ENCODE assay signal across 8 mouse cellular contexts in genomic region chr9:64936508-64936907, GRCm38 (mm10). TPM values are rescaled to one million over a fixed set of nuclear protein-coding genes. Genes with fewer than 3 reads are reported as not detected.
DNase-seq lines count a peak whose midpoint lies in the region; ATAC-seq lines count a peak whose summit lies in the region.

No protein-coding gene starts in this region.

- peak; percentile 55 to 69; a peak in 3 of 4 replicates for ATAC-seq in hematopoietic stem cell, adult 5-6 weeks (replicated peaks in 1 of 2; ENCODE audit: insufficient read depth in 1 of 2, low FRiP score in 2 of 2, low TSS enrichment in 1 of 2, low read depth in 1 of 2, poor library complexity in 2 of 2, severe bottlenecking in 2 of 2)
- ATAC-seq in neutrophil, adult 5-6 weeks (ENCODE audit: extremely low read depth, insufficient number of reproducible peaks, low FRiP score, poor library complexity, severe bottlenecking) = peak; percentile 45
- no peak for ATAC-seq in activated CD4-positive, CD25-positive, alpha-beta regulatory T cell, adult 4 months

- peak; percentile 45 for DNase-seq in left cerebral cortex, adult 11 months (ENCODE audit: low spot score)
- DNase-seq in left cerebral cortex, adult 8-10 months (ENCODE audit: low spot score in 2 of 2) = no peak
- DNase-seq in Muller cell, postnatal 12 days (ENCODE audit: inconsistent ontology term) = peak; percentile 54
- DNase-seq in cerebellum, postnatal 25 days = peak; percentile 39 to 70
- peak; percentile 68 for DNase-seq in liver

RNA-seq across cellular contexts. Expression of gene Slc24a1, which starts 14.9 kb away (rescaled TPM):
- under 1 TPM; 0.23 to 0.58 (median 0.28) TPM for total RNA-seq in left cerebral cortex, adult 8-10 months (2022)
- not detected in 2 replicates for total RNA-seq in hematopoietic stem cell, adult 5-6 weeks (2017)
- 0.37 and 0.47 TPM in 2 replicates for total RNA-seq in neutrophil, adult 5-6 weeks (2017)
- polyA plus RNA-seq in activated CD4-positive, CD25-positive, alpha-beta regulatory T cell, adult 4 months (2017; shearing (Covaris generic)) = under 1 TPM; 0.14 to 0.15 TPM

RNA-seq across cellular contexts. Expression of gene Ints14, which starts 24.2 kb away (rescaled TPM):
- 10 to 100 TPM; 17.7 to 20.8 (median 18.8) TPM for total RNA-seq in left cerebral cortex, adult 8-10 months (2022)
- total RNA-seq in hematopoietic stem cell, adult 5-6 weeks (2017) = 28.8 and 39.5 TPM in 2 replicates
- total RNA-seq in neutrophil, adult 5-6 weeks (2017) = 16.7 and 18.0 TPM in 2 replicates
- polyA plus RNA-seq in activated CD4-positive, CD25-positive, alpha-beta regulatory T cell, adult 4 months (2017; shearing (Covaris generic)) = 10 to 100 TPM; 33.5 to 43.9 TPM

Comparison
In these comparisons a context has a peak if more than half of its experiments do, and no peak if none do; other contexts are left out.
1. DNase-seq: peak in left cerebral cortex, adult 11 months (single experiment), Muller cell, postnatal 12 days (single experiment), cerebellum, postnatal 25 days (2 of 2) and liver (single experiment); none in left cerebral cortex, adult 8-10 months (0 of 2).